ENCODE assay signal across 17 mouse cellular contexts in the genomic region with DNA sequence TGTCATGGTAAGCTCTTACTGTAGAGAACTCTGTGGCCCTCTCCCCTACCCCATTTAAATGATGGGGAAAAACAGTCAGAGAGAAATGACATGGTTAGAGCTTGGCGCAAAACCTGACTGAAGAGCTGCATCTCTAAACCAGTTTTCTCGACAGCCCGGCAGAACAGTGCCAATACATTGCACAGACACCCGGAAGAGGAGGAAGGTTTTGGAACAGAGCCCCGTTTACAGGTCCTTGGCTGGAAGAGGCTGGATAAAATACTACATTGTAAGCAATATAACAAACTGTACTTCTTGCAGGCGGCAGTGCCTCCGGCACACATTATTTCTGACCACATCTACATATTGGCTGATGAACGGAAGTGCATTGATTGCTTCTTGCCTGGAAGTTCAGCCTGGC.
DNase-seq lines count a peak whose midpoint lies in the region; ATAC-seq and TF ChIP-seq lines count a peak whose summit lies in the region.
"Had no signal": no experiment of that assay in that cellular context is flagged by ENCODE, and none has a peak within 500 bp of the region (broad histone marks: within the 10 kb centered on the region; RNA-seq: fewer than 3 reads in every experiment).

No protein-coding gene starts in this region.

- DNase-seq in forebrain, postnatal 0 days: peak; percentile 18
- DNase-seq in midbrain, embryonic 11.5 days (ENCODE audit: low spot score, missing footprints): no peak
- peak; percentile 56 for DNase-seq in fat pad, adult 2 months (ENCODE audit: extremely low read depth, low read depth, low spot score)
- no peak for DNase-seq in kidney, postnatal 4 days
- DNase-seq: cerebellum, adult 18-20 months; cerebellum, postnatal 25 days; gastrocnemius, adult 2 months; kidney, adult 18-20 months; lung, embryonic 14.5 days; lung, postnatal 4 days had no signal

- H3K9me3 ChIP-seq in forebrain, postnatal 0 days (ENCODE audit: low read length): no peaks in the 10 kb centered on the region
- H3K9me3 ChIP-seq in forebrain, embryonic 16.5 days (ENCODE audit: control insufficient read depth, low read length): no peaks in the 10 kb centered on the region
- H3K9me3 ChIP-seq in midbrain, embryonic 13.5 days: no peaks in the 10 kb centered on the region
- no peaks in the 10 kb centered on the region for H3K9me3 ChIP-seq in midbrain, embryonic 11.5 days (ENCODE audit: control insufficient read depth, low read length)
- H3K9me3 ChIP-seq in stomach, embryonic 16.5 days (replicated peaks; ENCODE audit: control insufficient read depth, low read length): no peaks in the 10 kb centered on the region
- H3K9me3 ChIP-seq: embryonic facial prominence, embryonic 12.5 days; limb, embryonic 15.5 days had no signal

- peaks cover 16% of the 10 kb centered on the region for H3K4me1 ChIP-seq in forebrain, postnatal 0 days (ENCODE audit: insufficient read depth)
- H3K4me1 ChIP-seq in forebrain, embryonic 16.5 days (replicated peaks; ENCODE audit: control insufficient read depth, insufficient read depth, low read length): peaks cover 26% of the 10 kb centered on the region
- H3K4me1 ChIP-seq in midbrain, embryonic 13.5 days (replicated peaks): peaks cover 32% of the 10 kb centered on the region
- H3K4me1 ChIP-seq in midbrain, embryonic 11.5 days (ENCODE audit: control insufficient read depth, insufficient read depth, low read length): no peaks in the 10 kb centered on the region
- H3K4me1 ChIP-seq in stomach, embryonic 16.5 days (ENCODE audit: control insufficient read depth, insufficient read depth, low read length): 0 out of 2 replicates have a peak, but pooled peaks cover 3% of the 10 kb centered on the region
- H3K4me1 ChIP-seq: embryonic facial prominence, embryonic 12.5 days; limb, embryonic 15.5 days had no signal

- no peaks in the 10 kb centered on the region for H3K27me3 ChIP-seq in forebrain, postnatal 0 days (ENCODE audit: insufficient read depth, low read length)
- H3K27me3 ChIP-seq in forebrain, embryonic 16.5 days (replicated peaks; ENCODE audit: control insufficient read depth, insufficient read depth, low read length): no peaks in the 10 kb centered on the region
- H3K27me3 ChIP-seq in midbrain, embryonic 13.5 days: no peaks in the 10 kb centered on the region
- no peaks in the 10 kb centered on the region for H3K27me3 ChIP-seq in midbrain, embryonic 11.5 days (ENCODE audit: control insufficient read depth, insufficient read depth, low read length)
- no peaks in the 10 kb centered on the region for H3K27me3 ChIP-seq in stomach, embryonic 16.5 days (ENCODE audit: control insufficient read depth, insufficient read depth, low read length)
- H3K27me3 ChIP-seq: embryonic facial prominence, embryonic 12.5 days; limb, embryonic 15.5 days had no signal

- 38% methylated on average over 8 of the region's 8 CpGs for WGBS in forebrain, postnatal 0 days
- WGBS in forebrain, embryonic 16.5 days: 60% methylated on average over 8 of the region's 8 CpGs
- 95% methylated on average over 8 of the region's 8 CpGs for WGBS in midbrain, embryonic 13.5 days
- 98% methylated on average over 8 of the region's 8 CpGs for WGBS in midbrain, embryonic 11.5 days
- 69% methylated on average over 8 of the region's 8 CpGs for WGBS in stomach, embryonic 16.5 days

- no peak overlapping the region for H3K4me2 ChIP-seq in forebrain, postnatal 0 days (ENCODE audit: low read depth)
- H3K4me2 ChIP-seq in forebrain, embryonic 16.5 days (ENCODE audit: low read length): no peak overlapping the region
- H3K4me2 ChIP-seq in midbrain, embryonic 13.5 days (replicated peaks): no peak overlapping the region
- no peak overlapping the region for H3K4me2 ChIP-seq in midbrain, embryonic 11.5 days
- H3K4me2 ChIP-seq in stomach, embryonic 16.5 days (ENCODE audit: low read depth, low read length): no peak overlapping the region
- H3K4me2 ChIP-seq: embryonic facial prominence, embryonic 12.5 days; limb, embryonic 15.5 days; lung, embryonic 14.5 days had no signal

- no peak for ATAC-seq in forebrain, postnatal 0 days
- no peak for ATAC-seq in forebrain, embryonic 16.5 days
- no peak for ATAC-seq in midbrain, embryonic 13.5 days
- ATAC-seq in midbrain, embryonic 11.5 days (ENCODE audit: low FRiP score): no peak
- peak; percentile 30; the same call in 1 of the 2 replicates for ATAC-seq in stomach, embryonic 16.5 days (ENCODE audit: insufficient read depth, low FRiP score)
- ATAC-seq: inflammation-experienced regulatory T-cells, adult 6 months had no signal

- peaks cover 4% of the 10 kb centered on the region for H3K36me3 ChIP-seq in forebrain, postnatal 0 days (ENCODE audit: insufficient read depth)
- peaks cover 3% of the 10 kb centered on the region; the same call in 1 of the 2 replicates for H3K36me3 ChIP-seq in forebrain, embryonic 16.5 days (ENCODE audit: control insufficient read depth, insufficient read depth)
- H3K36me3 ChIP-seq in midbrain, embryonic 13.5 days: peaks cover 47% of the 10 kb centered on the region
- peaks cover 3% of the 10 kb centered on the region; the same call in 1 of the 2 replicates for H3K36me3 ChIP-seq in midbrain, embryonic 11.5 days (ENCODE audit: control insufficient read depth, insufficient read depth, low read length)
- 0 out of 2 replicates have a peak, but pooled peaks cover 13% of the 10 kb centered on the region for H3K36me3 ChIP-seq in stomach, embryonic 16.5 days (ENCODE audit: control insufficient read depth, insufficient read depth, low read length)

- no peak overlapping the region; the same call in 1 of the 2 replicates for H3K27ac ChIP-seq in forebrain, postnatal 0 days (ENCODE audit: low read depth, low read length)
- no peak overlapping the region; the same call in 1 of the 2 replicates for H3K27ac ChIP-seq in forebrain, embryonic 16.5 days (ENCODE audit: low read length)
- peak overlapping the region; percentile 31 for H3K27ac ChIP-seq in midbrain, embryonic 13.5 days
- no peak overlapping the region for H3K27ac ChIP-seq in midbrain, embryonic 11.5 days (ENCODE audit: low read depth, low read length)
- no peak overlapping the region; the same call in 1 of the 2 replicates for H3K27ac ChIP-seq in stomach, embryonic 16.5 days (ENCODE audit: low read length)
- H3K27ac ChIP-seq: embryonic facial prominence, embryonic 12.5 days; limb, embryonic 15.5 days; liver, embryonic 14.5 days had no signal

- no peak overlapping the region for H3K4me3 ChIP-seq in forebrain, postnatal 0 days (ENCODE audit: low read depth, low read length)
- no peak overlapping the region for H3K4me3 ChIP-seq in forebrain, embryonic 16.5 days (replicated peaks; ENCODE audit: low read length)
- no peak overlapping the region for H3K4me3 ChIP-seq in midbrain, embryonic 13.5 days (replicated peaks)
- no peak overlapping the region for H3K4me3 ChIP-seq in midbrain, embryonic 11.5 days (ENCODE audit: low read depth, low read length)
- H3K4me3 ChIP-seq in stomach, embryonic 16.5 days (replicated peaks; ENCODE audit: low read length): no peak overlapping the region
- H3K4me3 ChIP-seq: embryonic facial prominence, embryonic 12.5 days; gastrocnemius, adult 2 months; limb, embryonic 15.5 days had no signal

- no peak overlapping the region for H3K9ac ChIP-seq in forebrain, postnatal 0 days
- H3K9ac ChIP-seq in forebrain, embryonic 16.5 days (replicated peaks; ENCODE audit: low read depth, low read length): no peak overlapping the region
- no peak overlapping the region for H3K9ac ChIP-seq in midbrain, embryonic 13.5 days (replicated peaks)
- no peak overlapping the region for H3K9ac ChIP-seq in midbrain, embryonic 11.5 days (ENCODE audit: low read length)
- H3K9ac ChIP-seq in stomach, embryonic 16.5 days (ENCODE audit: low read length): no peak overlapping the region
- H3K9ac ChIP-seq: embryonic facial prominence, embryonic 12.5 days; limb, embryonic 15.5 days; liver, embryonic 14.5 days; lung, embryonic 14.5 days had no signal

- no peak for TF ChIP-seq CTCF in forebrain, postnatal 0 days (IDR thresholded peaks at IDR 0.05; ENCODE audit: low read depth)

Comparison
In these comparisons a context has a peak if more than half of its experiments do, and no peak if none do; other contexts are left out.
1. DNase-seq: peak in forebrain, postnatal 0 days (single experiment) and fat pad, adult 2 months (single experiment); none in midbrain, embryonic 11.5 days (single experiment) and kidney, postnatal 4 days (0 of 2).